Comparison of ENCODE assay signal across 9 mouse cellular contexts in the genomic region with DNA sequence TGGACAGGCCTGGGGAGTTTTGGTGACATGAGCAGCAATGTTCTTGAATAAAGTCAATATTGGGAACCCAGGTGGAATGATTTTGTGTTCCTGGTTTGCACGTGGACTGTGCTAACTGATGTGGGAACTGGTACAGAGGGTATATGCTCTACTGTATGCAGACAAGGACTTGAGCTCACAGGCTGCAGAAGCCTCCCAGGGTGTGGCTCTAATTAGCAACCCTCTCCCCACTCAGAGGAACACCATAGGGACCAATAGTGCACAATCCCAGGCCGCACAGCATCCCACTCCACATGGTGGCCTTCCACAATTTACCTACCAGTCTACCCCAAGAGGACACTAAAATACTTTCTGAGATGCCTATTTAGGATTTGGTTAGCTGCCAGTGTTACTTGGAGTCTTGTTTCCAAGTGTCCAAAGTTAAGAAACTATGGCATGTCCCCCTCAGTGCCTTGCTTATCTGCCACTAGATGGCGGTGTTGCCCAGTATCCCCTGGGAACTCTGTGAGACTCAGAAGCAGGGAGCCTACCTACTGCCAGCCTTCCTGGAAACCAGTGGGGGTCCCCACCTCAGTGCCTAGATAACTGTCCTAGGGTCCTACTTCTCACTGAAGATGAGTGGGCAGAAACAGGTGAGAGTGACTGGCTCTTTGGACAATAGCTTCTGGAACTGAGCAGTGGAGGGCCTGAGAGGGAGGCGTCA.
DNase-seq lines count a peak whose midpoint lies in the region; ATAC-seq and TF ChIP-seq lines count a peak whose summit lies in the region.
"Had no signal": no experiment of that assay in that cellular context is flagged by ENCODE, and none has a peak within 500 bp of the region (broad histone marks: within the 10 kb centered on the region; RNA-seq: fewer than 3 reads in every experiment).

No protein-coding gene starts in this region.

- H3K9ac ChIP-seq in ES-E14 (ENCODE audit: insufficient read depth, low read depth, low read length, poor library complexity, severe bottlenecking), result no peak overlapping the region
- H3K9ac ChIP-seq in forebrain, embryonic 11.5 days (ENCODE audit: low read length), result no peak overlapping the region
- H3K9ac ChIP-seq in lung, embryonic 16.5 days (ENCODE audit: low read length), result no peak overlapping the region
- H3K9ac ChIP-seq: limb, embryonic 12.5 days had no signal

- 53% methylated on average over 4 of the region's 4 CpGs for WGBS in forebrain, embryonic 11.5 days
- 68% methylated on average over 4 of the region's 4 CpGs for WGBS in large intestine, adult 2 months
- 62% methylated on average over 4 of the region's 4 CpGs for WGBS in lung, embryonic 16.5 days

- no peaks in the 10 kb centered on the region for H3K27me3 ChIP-seq in forebrain, embryonic 11.5 days (ENCODE audit: control insufficient read depth, insufficient read depth, low read length)
- no peaks in the 10 kb centered on the region for H3K27me3 ChIP-seq in lung, embryonic 16.5 days (ENCODE audit: control insufficient read depth, insufficient read depth, low read depth, low read length)

- H3K4me1 ChIP-seq in ES-E14 (ENCODE audit: control insufficient read depth in 2 of 2, insufficient read depth in 2 of 2, low read length in 2 of 2, poor library complexity in 1 of 2), result no peaks in the 10 kb centered on the region
- no peaks in the 10 kb centered on the region for H3K4me1 ChIP-seq in forebrain, embryonic 11.5 days (replicated peaks; ENCODE audit: control insufficient read depth, insufficient read depth, low read length)
- H3K4me1 ChIP-seq in lung, embryonic 16.5 days (replicated peaks; ENCODE audit: control insufficient read depth, insufficient read depth, low read length), result no peaks in the 10 kb centered on the region
- H3K4me1 ChIP-seq: limb, embryonic 12.5 days had no signal

- no peaks in the 10 kb centered on the region for H3K9me3 ChIP-seq in ES-E14 (ENCODE audit: control insufficient read depth, insufficient read depth, low read depth, low read length)
- H3K9me3 ChIP-seq in forebrain, embryonic 11.5 days (ENCODE audit: control insufficient read depth, low read length), result no peaks in the 10 kb centered on the region
- no peaks in the 10 kb centered on the region for H3K9me3 ChIP-seq in lung, embryonic 16.5 days (ENCODE audit: control insufficient read depth, low read length)
- H3K9me3 ChIP-seq: limb, embryonic 12.5 days had no signal

- peak; percentile 60 for DNase-seq in ES-E14 (ENCODE audit: low read depth, low spot score)
- peak; percentile 64 for DNase-seq in c-Kit-positive CD71-negative TER-119-negative erythroid progenitor cells, embryonic 14.5 days (ENCODE audit: low read depth)
- peak; percentile 80 for DNase-seq in forebrain, embryonic 11.5 days (ENCODE audit: low spot score)
- DNase-seq in heart, postnatal 14 days, result peak; percentile 78 to 84
- peak; percentile 48 for DNase-seq in large intestine, adult 2 months (ENCODE audit: low read depth, low spot score)
- peak; percentile 88 for DNase-seq in retina, embryonic 14.5 days (ENCODE audit: low spot score)
- peak; percentile 72 for DNase-seq in thymus, postnatal 25 days

- ATAC-seq in forebrain, embryonic 11.5 days (replicated peaks; ENCODE audit: low FRiP score), result peak; percentile 64; the same call in 1 of the 2 replicates
- ATAC-seq in lung, embryonic 16.5 days (ENCODE audit: low read depth), result peak; percentile 83

- H3K4me2 ChIP-seq in forebrain, embryonic 11.5 days (ENCODE audit: low read depth, low read length, severe bottlenecking), result no peak overlapping the region
- H3K4me2 ChIP-seq in lung, embryonic 16.5 days (ENCODE audit: low read depth, low read length), result no peak overlapping the region
- H3K4me2 ChIP-seq: limb, embryonic 12.5 days had no signal

- intact Hi-C loops in heart, postnatal 14 days (cut with DNase I), result loop anchor here (1.0 to 10.0 kb wide), 4 partner anchors 49 to 279 kb away; no protein-coding TSS in a partner anchor

- no peak overlapping the region for H3K4me3 ChIP-seq in ES-E14 (ENCODE audit: insufficient read depth in 1 of 2, low read depth in 1 of 2, low read length in 2 of 2, poor library complexity in 1 of 2, severe bottlenecking in 1 of 2)
- no peak overlapping the region for H3K4me3 ChIP-seq in forebrain, embryonic 11.5 days (ENCODE audit: low read depth, low read length)
- no peak overlapping the region for H3K4me3 ChIP-seq in lung, embryonic 16.5 days (ENCODE audit: low read length)
- H3K4me3 ChIP-seq: limb, embryonic 12.5 days had no signal

- H3K36me3 ChIP-seq in ES-E14 (ENCODE audit: control insufficient read depth, insufficient read depth, low read length, poor library complexity, severe bottlenecking), result no peaks in the 10 kb centered on the region
- no peaks in the 10 kb centered on the region for H3K36me3 ChIP-seq in forebrain, embryonic 11.5 days (ENCODE audit: control insufficient read depth, insufficient read depth, low read length)
- no peaks in the 10 kb centered on the region for H3K36me3 ChIP-seq in lung, embryonic 16.5 days (ENCODE audit: control insufficient read depth, insufficient read depth, low read length)
- H3K36me3 ChIP-seq: limb, embryonic 12.5 days had no signal

- no peak overlapping the region for H3K27ac ChIP-seq in ES-E14 (ENCODE audit: insufficient read depth, low read depth, low read length, poor library complexity, severe bottlenecking)
- H3K27ac ChIP-seq in forebrain, embryonic 11.5 days (ENCODE audit: low read depth, low read length), result no peak overlapping the region
- H3K27ac ChIP-seq in lung, embryonic 16.5 days (ENCODE audit: low read length), result no peak overlapping the region
- H3K27ac ChIP-seq: limb, embryonic 12.5 days had no signal

- in situ Hi-C loops in ES-E14 (cut with MboI; ENCODE audit: low sequenced_read_pairs in 2 of 2, unreplicated experiment in 2 of 2), result loop anchor here in 1 of 2 experiments (10.0 kb wide), 1 partner anchor 169 kb away; no protein-coding TSS in a partner anchor

TF ChIP-seq in ES-E14, 5 proteins besides CTCF, POLR2A, EP300 and RAD21:
- TF ChIP-seq MAFK (IDR thresholded peaks at IDR 0.05; ENCODE audit: insufficient read depth, low read depth, low read length), result no peak
- TF ChIP-seq ZC3H11A (IDR thresholded peaks at IDR 0.05; ENCODE audit: borderline replicate concordance, low read depth, low read length), result peak; percentile 82
